Mouse (Mus musculus) brain, embryonic 18.5 days (tissue): ENCODE data around the gene Rad9a.
A peak's percentile ranks its signal among the peaks of the same experiment; 100 is the strongest.
"Not testable (repeated sequence)": the region's sequence is repeated elsewhere in the genome, so short reads cannot be mapped to it uniquely, and the experiment has no call there.

ENCODE experiments used
- DNase-seq: peaks from one replicate; pipeline ENCODE4 v3.0.0-alpha.2; 2012; ENCODE audit warnings: low read depth, low spot score

Rad9a gene

GRCm38 (mm10) chr19:4201291-4201909 is at the start of gene Rad9a:
Gene Rad9a, minus strand, starts transcription at chr19:4201662.
- DNase-seq, result peak; percentile 91

GRCm38 (mm10) chr19:4248683-4249082 is 47.2 kb upstream of the Rad9a start:
- not testable (repeated sequence) for DNase-seq

- no peak for DNase-seq
Observed at GRCm38 (mm10) chr19:4247010-4247409, 45.5 kb upstream of the Rad9a start.

GRCm38 (mm10) chr19:4244775-4245174 is 43.3 kb upstream of the Rad9a start:
- DNase-seq, result no peak

- DNase-seq, result no peak
Observed at GRCm38 (mm10) chr19:4242416-4242815, 41.0 kb upstream of the Rad9a start.

GRCm38 (mm10) chr19:4240247-4240668 is 38.8 kb upstream of the Rad9a start:
- DNase-seq, result no peak

- DNase-seq, result no peak
Observed at GRCm38 (mm10) chr19:4234548-4234947, 33.1 kb upstream of the Rad9a start.

GRCm38 (mm10) chr19:4232651-4233050 is 31.2 kb upstream of the Rad9a start:
- DNase-seq, result no peak

- DNase-seq, result peak; percentile 1
Observed at GRCm38 (mm10) chr19:4232186-4232572, 30.7 kb upstream of the Rad9a start.

- peak; percentile 87 for DNase-seq
Observed at GRCm38 (mm10) chr19:4231253-4232185, 30.1 kb upstream of the Rad9a start, which contains the start of gene Pold4. Gene Pold4, plus strand, starts transcription at chr19:4231899.

GRCm38 (mm10) chr19:4230415-4230814 is 29.0 kb upstream of the Rad9a start:
- no peak for DNase-seq

GRCm38 (mm10) chr19:4229451-4230076 is 28.1 kb upstream of the Rad9a start:
- no peak for DNase-seq

GRCm38 (mm10) chr19:4228891-4229290 is 27.4 kb upstream of the Rad9a start:
- no peak for DNase-seq

GRCm38 (mm10) chr19:4227894-4228678 is 26.6 kb upstream of the Rad9a start:
- DNase-seq, result no peak

GRCm38 (mm10) chr19:4227446-4227845 is 26.0 kb upstream of the Rad9a start:
- DNase-seq, result no peak

GRCm38 (mm10) chr19:4226779-4227178 is 25.3 kb upstream of the Rad9a start:
- no peak for DNase-seq

- DNase-seq, result no peak
Observed at GRCm38 (mm10) chr19:4222165-4222564, 20.7 kb upstream of the Rad9a start.

GRCm38 (mm10) chr19:4220957-4221743 is 19.7 kb upstream of the Rad9a start:
- DNase-seq, result no peak

- no peak for DNase-seq
Observed at GRCm38 (mm10) chr19:4220416-4220815, 19.0 kb upstream of the Rad9a start.

- no peak for DNase-seq
Observed at GRCm38 (mm10) chr19:4219943-4220342, 18.5 kb upstream of the Rad9a start.

- DNase-seq, result no peak
Observed at GRCm38 (mm10) chr19:4218784-4219183, 17.3 kb upstream of the Rad9a start.
